Mouse (Mus musculus): ENCODE measurements around the gene Capn1. TPM values are rescaled to one million over a fixed set of nuclear protein-coding genes. Genes with fewer than 3 reads are reported as not detected.
A peak's percentile ranks its signal among the peaks of the same experiment; 100 is the strongest.

The Capn1 gene
- polyA plus RNA-seq, 1 experiment: 18.5 TPM

DNA sequence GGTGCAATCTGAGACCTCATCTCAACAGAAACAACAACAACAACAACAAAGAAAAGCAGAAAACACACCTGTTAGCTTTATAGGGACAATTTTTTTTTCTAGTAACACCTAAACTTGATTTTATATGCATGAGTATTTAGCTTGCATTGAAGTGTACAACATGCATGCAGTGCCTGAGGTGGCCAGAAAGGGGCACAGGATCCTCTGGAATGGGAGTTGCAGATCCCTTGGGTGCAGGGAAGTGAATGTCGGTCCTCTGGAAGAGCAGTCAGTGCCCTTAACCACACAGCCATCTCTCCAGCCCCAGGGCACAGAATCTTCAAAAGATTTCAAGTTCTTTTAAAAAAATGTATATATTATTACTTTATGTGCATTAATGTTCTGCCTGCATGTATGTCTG lies 53.0 kb downstream of the Capn1 start:
- H3K4me3 ChIP-seq (ENCODE audit: insufficient read depth, low read length): no peak overlapping the region
- TF ChIP-seq POLR2A (IDR thresholded peaks at IDR 0.05; ENCODE audit: extremely low read depth, insufficient read depth, low read length): no peak
- TF ChIP-seq CTCF (IDR thresholded peaks at IDR 0.05; ENCODE audit: extremely low read depth, insufficient read depth, low read length): no peak

DNA sequence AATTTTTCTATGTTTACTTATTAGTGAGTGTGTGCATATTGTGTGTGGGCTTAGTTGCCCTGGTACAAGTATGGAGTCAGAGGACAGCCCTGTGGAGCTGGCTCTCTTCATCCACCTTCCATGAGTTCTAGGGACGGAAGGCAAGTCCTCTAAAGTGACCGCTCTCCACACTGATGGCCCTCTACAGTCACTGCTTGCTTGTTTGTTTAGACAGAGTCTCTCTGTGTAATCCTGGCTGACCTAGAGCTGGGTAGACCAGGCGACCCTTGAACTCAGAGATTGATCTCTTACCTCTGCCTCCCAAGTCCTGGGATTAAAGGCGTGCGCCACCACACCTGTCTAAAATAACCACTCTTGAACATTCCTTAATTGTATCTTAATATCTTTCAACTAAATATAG lies 58.3 kb downstream of the Capn1 start:
- Histone ChIP-seq H3K27ac (ENCODE audit: insufficient read depth, low read length) (no peak overlapping the region), H3K4me1 (ENCODE audit: control insufficient read depth, insufficient read depth, low read length) (no peaks in the 10 kb centered on the region), H3K4me3 (ENCODE audit: insufficient read depth, low read length) (no peak overlapping the region)
- TF ChIP-seq POLR2A (IDR thresholded peaks at IDR 0.05; ENCODE audit: extremely low read depth, insufficient read depth, low read length): no peak
- TF ChIP-seq CTCF (IDR thresholded peaks at IDR 0.05; ENCODE audit: extremely low read depth, insufficient read depth, low read length): no peak

More for the DNA sequence above, 53.0 kb downstream of the Capn1 start:
- H3K27ac ChIP-seq (ENCODE audit: insufficient read depth, low read length): no peak overlapping the region
- no peaks in the 10 kb centered on the region for H3K4me1 ChIP-seq (ENCODE audit: control insufficient read depth, insufficient read depth, low read length)

DNA sequence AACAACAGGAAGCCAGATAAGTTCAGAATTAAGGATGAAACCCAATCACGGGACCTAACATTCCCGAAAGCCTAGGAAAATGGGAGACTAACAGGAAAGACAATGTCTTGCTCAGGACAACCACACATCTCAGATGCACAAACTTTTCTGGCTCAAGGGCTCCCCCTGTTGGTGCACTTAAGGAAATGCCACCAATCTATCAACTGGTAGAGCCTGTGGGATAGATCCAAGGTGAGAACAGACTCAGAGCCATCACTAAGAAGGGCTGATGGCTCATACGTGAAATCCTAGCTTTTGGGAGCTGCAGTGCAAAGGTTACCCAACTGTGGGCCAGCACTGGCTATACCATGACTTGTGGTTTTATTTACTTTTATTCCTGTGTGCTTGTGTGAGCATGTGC lies 59.0 kb downstream of the Capn1 start:
- no peak overlapping the region for H3K4me3 ChIP-seq (ENCODE audit: insufficient read depth, low read length)
- TF ChIP-seq POLR2A (IDR thresholded peaks at IDR 0.05; ENCODE audit: extremely low read depth, insufficient read depth, low read length) (no peak), CTCF (IDR thresholded peaks at IDR 0.05; ENCODE audit: extremely low read depth, insufficient read depth, low read length) (peak; percentile 87)

DNA sequence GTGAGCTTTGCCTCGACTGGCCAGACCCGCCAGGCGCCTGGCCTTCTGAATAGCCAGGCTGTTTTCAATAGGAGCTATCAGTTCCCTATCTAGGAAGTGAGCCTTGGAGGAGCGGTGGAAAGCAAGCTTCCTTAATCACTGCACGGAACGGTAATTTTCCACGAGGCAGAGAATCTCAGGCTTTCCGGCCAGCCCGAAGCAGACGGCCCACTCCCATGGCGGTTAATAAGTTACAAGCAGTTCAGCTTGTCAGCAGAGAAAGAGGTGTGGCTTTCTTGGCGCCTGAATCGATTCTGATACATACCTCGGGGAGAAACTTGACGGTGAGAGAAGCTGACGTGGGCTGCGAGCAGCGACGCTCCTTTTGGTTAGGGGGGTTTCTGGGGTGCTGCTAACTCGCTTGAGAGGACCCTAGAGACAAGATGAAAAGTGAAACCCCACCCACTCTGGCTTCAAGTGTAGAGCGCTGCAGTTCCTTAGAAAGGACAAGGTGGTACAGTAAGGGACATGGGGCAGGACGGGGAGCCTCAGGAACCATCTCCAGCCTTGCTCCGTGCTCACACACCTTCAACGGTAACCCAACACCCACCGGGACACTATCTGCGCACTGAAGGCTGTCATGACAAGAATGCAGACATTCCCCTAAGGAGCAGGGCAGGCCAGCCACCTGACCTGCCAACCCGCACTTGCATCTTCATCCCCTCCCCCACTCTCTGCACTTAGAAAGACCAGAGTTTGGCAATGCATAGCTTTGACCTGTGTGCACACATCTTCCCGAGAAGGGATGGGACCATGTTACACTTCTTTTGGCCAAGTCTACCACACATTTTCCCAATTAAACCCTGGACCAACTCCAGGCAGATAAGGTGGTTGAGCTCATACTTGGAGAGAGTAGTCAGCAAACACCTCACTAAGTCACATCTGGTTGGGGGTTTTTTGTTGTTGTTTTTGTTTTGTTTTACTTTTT lies 59.7 kb downstream of the Capn1 start:
- no peak for TF ChIP-seq POLR2A (IDR thresholded peaks at IDR 0.05; ENCODE audit: extremely low read depth, insufficient read depth, low read length)
- TF ChIP-seq CTCF (IDR thresholded peaks at IDR 0.05; ENCODE audit: extremely low read depth, insufficient read depth, low read length): no peak
- Histone ChIP-seq H3K27ac (ENCODE audit: insufficient read depth, low read length) (no peak overlapping the region), H3K4me3 (ENCODE audit: insufficient read depth, low read length) (no peak overlapping the region), H3K4me1 (ENCODE audit: control insufficient read depth, insufficient read depth, low read length) (no peaks in the 10 kb centered on the region)

More for the DNA sequence above, 59.0 kb downstream of the Capn1 start:
- no peaks in the 10 kb centered on the region for H3K4me1 ChIP-seq (ENCODE audit: control insufficient read depth, insufficient read depth, low read length)
- H3K27ac ChIP-seq (ENCODE audit: insufficient read depth, low read length): no peak overlapping the region

DNA sequence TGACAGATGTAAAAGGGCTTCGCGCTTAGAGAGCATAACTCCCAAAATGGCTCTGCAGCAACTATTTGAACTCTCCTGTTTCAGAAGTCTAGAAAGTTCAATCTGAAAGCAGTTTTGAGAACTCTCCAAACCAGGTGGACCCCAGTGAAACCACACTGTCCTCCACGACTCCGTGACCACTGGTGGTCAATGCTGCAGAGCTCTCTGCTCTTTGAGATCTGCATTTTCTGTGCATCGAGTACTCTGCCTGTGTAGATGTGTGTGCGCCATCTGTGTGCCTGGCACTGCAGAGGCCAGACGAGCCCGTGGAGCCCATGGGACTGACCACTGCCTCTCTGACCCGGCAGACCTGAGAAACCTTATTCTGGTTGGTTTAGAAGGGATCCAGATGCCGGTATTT lies 60.8 kb downstream of the Capn1 start:
- TF ChIP-seq POLR2A (IDR thresholded peaks at IDR 0.05; ENCODE audit: extremely low read depth, insufficient read depth, low read length) (no peak), CTCF (IDR thresholded peaks at IDR 0.05; ENCODE audit: extremely low read depth, insufficient read depth, low read length) (no peak)
- Histone ChIP-seq H3K4me3 (ENCODE audit: insufficient read depth, low read length) (no peak overlapping the region), H3K27ac (ENCODE audit: insufficient read depth, low read length) (no peak overlapping the region), H3K4me1 (ENCODE audit: control insufficient read depth, insufficient read depth, low read length) (no peaks in the 10 kb centered on the region)

DNA sequence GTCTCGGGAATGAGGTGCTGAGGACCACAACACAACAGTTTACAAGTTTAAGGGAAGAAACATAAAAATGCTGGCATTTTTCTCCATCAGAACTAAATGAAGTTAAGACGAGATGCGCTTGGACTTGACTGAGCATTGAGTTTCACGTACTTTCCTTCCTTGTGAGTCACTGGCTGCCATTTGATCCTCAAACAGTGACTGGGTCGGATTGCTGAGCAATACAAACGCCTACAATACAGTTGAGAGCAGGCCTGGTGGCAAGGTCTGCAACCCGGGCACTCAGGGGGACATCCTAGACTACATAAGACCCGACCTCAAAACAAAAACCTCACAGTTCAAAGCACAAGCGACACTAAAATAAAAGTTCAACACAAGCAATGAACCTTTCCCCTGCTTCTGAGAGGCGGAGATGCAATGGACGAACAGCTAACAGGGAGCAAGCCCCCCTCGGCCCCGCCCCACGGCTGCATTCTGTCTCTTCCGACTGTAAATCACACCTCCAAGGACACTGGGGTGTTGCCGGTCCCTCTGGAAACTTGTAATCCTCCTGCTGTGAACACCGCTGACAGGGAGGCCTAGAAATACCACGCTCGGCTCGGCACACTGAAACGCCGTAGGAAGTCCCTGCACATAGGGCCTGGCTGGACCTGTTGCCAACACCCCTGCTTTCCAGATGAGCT lies 61.5 kb downstream of the Capn1 start:
- H3K4me1 ChIP-seq (ENCODE audit: control insufficient read depth, insufficient read depth, low read length): no peaks in the 10 kb centered on the region
- no peak overlapping the region for H3K4me3 ChIP-seq (ENCODE audit: insufficient read depth, low read length)
- H3K27ac ChIP-seq (ENCODE audit: insufficient read depth, low read length): no peak overlapping the region
- TF ChIP-seq POLR2A (IDR thresholded peaks at IDR 0.05; ENCODE audit: extremely low read depth, insufficient read depth, low read length): no peak
- no peak for TF ChIP-seq CTCF (IDR thresholded peaks at IDR 0.05; ENCODE audit: extremely low read depth, insufficient read depth, low read length)

DNA sequence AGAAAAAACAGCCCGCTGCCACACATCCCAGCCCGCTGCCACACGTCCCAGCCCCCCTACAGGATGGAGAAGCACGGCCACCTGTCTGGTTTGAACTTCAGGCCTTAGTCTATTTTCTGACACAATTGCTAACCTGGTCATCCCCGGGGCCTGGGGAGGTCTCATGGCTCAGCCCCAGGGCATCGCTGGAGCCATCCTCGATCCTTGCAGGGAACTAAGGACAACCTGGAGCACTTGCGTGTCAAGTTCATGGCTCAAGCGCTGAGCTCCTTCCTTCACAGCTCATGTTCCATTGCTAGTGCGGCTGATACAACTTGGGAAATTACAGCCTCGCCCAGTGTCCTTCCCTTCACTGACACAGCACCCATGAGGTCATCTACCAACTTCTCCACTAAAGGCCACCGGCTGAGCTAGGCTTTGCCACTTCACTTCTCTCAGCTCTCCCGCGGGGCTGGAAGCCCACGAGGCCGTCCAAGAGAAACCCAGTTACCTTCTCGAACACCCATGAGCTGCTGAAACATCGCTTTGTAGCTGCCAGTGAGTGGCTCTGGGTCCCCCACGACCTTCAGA lies 62.4 kb downstream of the Capn1 start:
- Histone ChIP-seq H3K4me3 (ENCODE audit: insufficient read depth, low read length) (no peak overlapping the region), H3K27ac (ENCODE audit: insufficient read depth, low read length) (no peak overlapping the region), H3K4me1 (ENCODE audit: control insufficient read depth, insufficient read depth, low read length) (no peaks in the 10 kb centered on the region)
- TF ChIP-seq CTCF (IDR thresholded peaks at IDR 0.05; ENCODE audit: extremely low read depth, insufficient read depth, low read length): no peak
- TF ChIP-seq POLR2A (IDR thresholded peaks at IDR 0.05; ENCODE audit: extremely low read depth, insufficient read depth, low read length): no peak

DNA sequence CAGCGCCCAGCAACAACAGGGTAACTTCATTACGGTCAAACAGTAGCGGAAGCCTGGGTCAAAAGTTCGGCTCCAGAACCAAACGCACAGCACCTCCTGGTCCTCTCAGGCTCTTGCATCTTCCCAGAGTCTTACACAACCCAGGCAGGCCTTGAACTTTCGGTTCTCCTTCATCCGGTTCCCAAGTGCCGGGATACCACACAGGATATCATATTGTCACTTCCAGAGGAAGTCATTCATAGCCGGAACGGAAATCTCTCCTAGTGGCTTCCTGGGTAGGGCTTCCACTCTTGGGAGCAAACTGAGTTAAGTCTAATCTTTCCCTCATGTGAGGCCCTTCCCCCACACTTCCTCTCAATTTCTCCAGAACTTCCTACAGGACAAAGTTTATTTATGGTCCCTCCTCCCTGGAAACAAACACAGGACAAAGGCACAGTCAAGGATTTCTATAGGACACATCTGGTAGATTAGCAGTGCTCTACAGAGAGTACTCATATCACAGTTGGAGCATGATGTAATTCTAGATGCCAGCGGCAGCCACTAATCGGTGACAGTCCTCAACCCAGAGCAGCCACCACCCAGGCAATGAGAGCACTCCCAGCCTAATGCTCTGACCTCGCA lies 63.5 kb downstream of the Capn1 start:
- Histone ChIP-seq H3K4me1 (ENCODE audit: control insufficient read depth, insufficient read depth, low read length) (no peaks in the 10 kb centered on the region), H3K4me3 (ENCODE audit: insufficient read depth, low read length) (no peak overlapping the region), H3K27ac (ENCODE audit: insufficient read depth, low read length) (0 out of 2 replicates have a peak overlapping the region, but pooled peaks have one; percentile 8)
- TF ChIP-seq CTCF (IDR thresholded peaks at IDR 0.05; ENCODE audit: extremely low read depth, insufficient read depth, low read length): no peak
- no peak for TF ChIP-seq POLR2A (IDR thresholded peaks at IDR 0.05; ENCODE audit: extremely low read depth, insufficient read depth, low read length)

DNA sequence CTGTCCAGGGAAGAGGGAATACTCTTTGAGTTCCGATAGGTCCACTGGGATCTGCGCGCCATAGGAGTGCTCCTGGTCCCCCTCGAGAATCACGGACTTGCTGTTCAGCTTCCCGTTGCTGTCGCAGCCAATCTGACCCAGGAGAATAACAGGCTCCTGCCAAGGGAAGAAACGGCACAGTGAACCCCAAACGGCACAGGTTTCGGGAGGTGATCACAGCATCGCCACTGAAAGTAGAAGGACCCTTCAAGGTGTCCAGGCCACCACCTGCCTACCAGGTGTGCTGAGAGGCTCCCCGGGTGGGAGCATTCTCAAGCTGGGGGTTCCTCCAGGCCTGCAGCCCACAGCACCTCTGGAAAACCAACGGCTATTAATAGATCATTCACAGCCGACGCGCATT lies 64.1 kb downstream of the Capn1 start:
- H3K4me3 ChIP-seq (ENCODE audit: insufficient read depth, low read length): no peak overlapping the region
- TF ChIP-seq POLR2A (IDR thresholded peaks at IDR 0.05; ENCODE audit: extremely low read depth, insufficient read depth, low read length) (no peak), CTCF (IDR thresholded peaks at IDR 0.05; ENCODE audit: extremely low read depth, insufficient read depth, low read length) (no peak)
- no peaks in the 10 kb centered on the region for H3K4me1 ChIP-seq (ENCODE audit: control insufficient read depth, insufficient read depth, low read length)
- no peak overlapping the region for H3K27ac ChIP-seq (ENCODE audit: insufficient read depth, low read length)

Data from cortical plate, adult 2 months (tissue).